In genomic region chr17:74984071-74984470, GRCm38 (mm10) we compare ENCODE assay signal across 28 mouse cellular contexts. TPM values are rescaled to one million over a fixed set of nuclear protein-coding genes. Genes with fewer than 3 reads are reported as not detected.
"Had no signal": no experiment of that assay in that cellular context is flagged by ENCODE, and none has a peak within 500 bp of the region (broad histone marks: within the 10 kb centered on the region; RNA-seq: fewer than 3 reads in every experiment).

No protein-coding gene starts in this region.

- DNase-seq: gastrocnemius, postnatal 10 days; gastrocnemius, postnatal 25 days; heart, postnatal 10 days; heart, postnatal 4 days; kidney, adult 11 months; kidney, adult 2 months; kidney, adult 9 months; kidney, postnatal 14 days; kidney, postnatal 4 days; liver; liver, embryonic 13.5 days had no signal

- H3K4me3 ChIP-seq: heart, embryonic 10.5 days; heart, embryonic 12.5 days; hindbrain, embryonic 10.5 days; hindbrain, embryonic 12.5 days; intestine, embryonic 15.5 days; kidney, embryonic 15.5 days; layer of hippocampus, adult 2 months; left cerebral cortex, adult 2 months; limb, embryonic 10.5 days; limb, embryonic 12.5 days; liver, embryonic 13.5 days; liver, embryonic 15.5 days had no signal

- H3K36me3 ChIP-seq: heart, embryonic 10.5 days; heart, embryonic 12.5 days; hindbrain, embryonic 10.5 days; hindbrain, embryonic 12.5 days; intestine, embryonic 15.5 days; kidney, embryonic 15.5 days; limb, embryonic 10.5 days; limb, embryonic 12.5 days; liver, embryonic 13.5 days; liver, embryonic 15.5 days had no signal

- H3K27me3 ChIP-seq: heart, embryonic 12.5 days; hindbrain, embryonic 12.5 days; intestine, embryonic 15.5 days; kidney, embryonic 15.5 days; limb, embryonic 12.5 days; liver, embryonic 13.5 days; liver, embryonic 15.5 days had no signal

- H3K27ac ChIP-seq: heart, embryonic 10.5 days; hindbrain, embryonic 10.5 days; hindbrain, embryonic 12.5 days; hindbrain, embryonic 14.5 days; intestine, embryonic 15.5 days; kidney, embryonic 15.5 days; kidney, postnatal 0 days; layer of hippocampus, adult 2 months; left cerebral cortex, adult 2 months; limb, embryonic 10.5 days; limb, embryonic 12.5 days; liver, embryonic 13.5 days; liver, embryonic 15.5 days had no signal

- ATAC-seq: hindbrain, embryonic 16.5 days; inflammation-experienced regulatory T-cells, adult 6 months; intestine, embryonic 15.5 days had no signal

- H3K9ac ChIP-seq: heart, embryonic 12.5 days; hindbrain, embryonic 12.5 days; hindbrain, embryonic 14.5 days; intestine, embryonic 15.5 days; kidney, embryonic 15.5 days; limb, embryonic 12.5 days; liver, embryonic 13.5 days; liver, embryonic 15.5 days had no signal

- H3K4me1 ChIP-seq: heart, embryonic 12.5 days; hindbrain, embryonic 12.5 days; intestine, embryonic 15.5 days; kidney, embryonic 15.5 days; liver, embryonic 13.5 days; liver, embryonic 15.5 days had no signal

- H3K9me3 ChIP-seq: hindbrain, embryonic 10.5 days; hindbrain, embryonic 12.5 days; intestine, embryonic 15.5 days; kidney, embryonic 15.5 days; limb, embryonic 10.5 days; limb, embryonic 12.5 days; liver, embryonic 13.5 days; liver, embryonic 15.5 days had no signal

- H3K4me2 ChIP-seq: heart, embryonic 12.5 days; hindbrain, embryonic 12.5 days; hindbrain, embryonic 14.5 days; intestine, embryonic 15.5 days; kidney, embryonic 15.5 days; limb, embryonic 12.5 days; liver, embryonic 11.5 days; liver, embryonic 13.5 days; liver, embryonic 15.5 days had no signal

RNA-seq across cellular contexts. Expression of gene Ltbp1, which starts 21.3 kb away (rescaled TPM):
- total RNA-seq: granulocyte monocyte progenitor cell, adult 5-6 weeks had no signal
- polyA plus RNA-seq: inflammation-experienced regulatory T-cells, adult 6 months had no signal
